Mouse (Mus musculus): ENCODE measurements around the gene Megf8.

GRCm38 (mm10) chr7:25339329-25339728, 22.4 kb downstream of the Megf8 start:
- TF ChIP-seq E2F4 (IDR thresholded peaks at IDR 0.05; ENCODE audit: insufficient read depth) (no peak), POLR2A (IDR thresholded peaks at IDR 0.05; ENCODE audit: insufficient read length, low read depth) (no peak)
